Mouse (Mus musculus) embryonic facial prominence, embryonic 10.5 days (tissue): ENCODE results near the gene Phf24. TPM values are rescaled to one million over a fixed set of nuclear protein-coding genes. Genes with fewer than 3 reads are reported as not detected.

Source experiments
- DNase-seq: peaks from one replicate; pipeline ENCODE4 v3.0.0-alpha.2; 2017; ENCODE audit warnings: low spot score
- H3K27ac ChIP-seq: fragments of 300-500 bp; sonication (generic); replicated peaks from 2 replicates; pipeline ENCODE4 v1.5.1; 2016; ENCODE audit warnings: mild to moderate bottlenecking
- H3K27me3 ChIP-seq: fragments of 300-500 bp; sonication (generic); replicated peaks from 2 replicates; pipeline ENCODE4 v1.6.1; 2016; ENCODE audit warnings: low read depth, mild to moderate bottlenecking; ENCODE audit not compliant: poor library complexity, severe bottlenecking
- H3K36me3 ChIP-seq: fragments of 300-500 bp; sonication (generic); replicated peaks from 2 replicates; pipeline ENCODE4 v1.6.1; 2016; ENCODE audit warnings: mild to moderate bottlenecking, moderate library complexity
- H3K4me1 ChIP-seq: fragments of 300-500 bp; sonication (generic); 2 replicates; pipeline ENCODE4 v1.6.1; 2016
- H3K4me3 ChIP-seq: fragments of 300-500 bp; sonication (generic); 2 replicates; pipeline ENCODE4 v1.5.1; 2016; ENCODE audit warnings: mild to moderate bottlenecking, moderate library complexity
- H3K9me3 ChIP-seq: fragments of 300-500 bp; sonication (generic); 2 replicates; pipeline ENCODE4 v1.6.1; 2016; ENCODE audit warnings: mild to moderate bottlenecking
- WGBS: fragments of 180-500 bp; shearing (Covaris S2); methylation state at CpG from one replicate; pipeline ENCODE4 v1.1.7; 2016; 5-methylcytosine and 5-hydroxymethylcytosine counted together
- polyA plus RNA-seq: library from polyadenylated mRNA; unstranded; fragments of >200 nt; fragmentation: Nextera tagmentation; extraction: Ambion mirVana; gene quantifications from 2 replicates; pipeline ENCODE4 v1.2.1, GENCODE M21; 2016

Gene Phf24
- polyA plus RNA-seq, 1 experiment from 2014 or later = 0.44 TPM

- no peak overlapping the region for H3K27ac ChIP-seq
- no peak for DNase-seq
- H3K36me3 ChIP-seq = no peaks in the 10 kb centered on the region
- H3K4me3 ChIP-seq = no peak overlapping the region
- H3K9me3 ChIP-seq = no peaks in the 10 kb centered on the region
- 90% methylated on average over 6 of the region's 6 CpGs for WGBS
- H3K4me1 ChIP-seq = no peaks in the 10 kb centered on the region
- no peaks in the 10 kb centered on the region for H3K27me3 ChIP-seq
Measured at GRCm38 (mm10) chr4:42888806-42889205, 27.7 kb upstream of the Phf24 start.

- no peaks in the 10 kb centered on the region for H3K9me3 ChIP-seq
- no peaks in the 10 kb centered on the region for H3K4me1 ChIP-seq
- no peaks in the 10 kb centered on the region for H3K36me3 ChIP-seq
- no peak overlapping the region for H3K4me3 ChIP-seq
- DNase-seq = peak; percentile 2
- WGBS = 64% methylated on average over 7 of the region's 7 CpGs
- H3K27ac ChIP-seq = no peak overlapping the region
- no peaks in the 10 kb centered on the region for H3K27me3 ChIP-seq
Measured at GRCm38 (mm10) chr4:42891176-42891575, 25.3 kb upstream of the Phf24 start.

- no peak for DNase-seq
- Histone ChIP-seq H3K4me3 (no peak overlapping the region), H3K27me3 (no peaks in the 10 kb centered on the region; the same call in 1 of the 2 replicates), H3K9me3 (no peaks in the 10 kb centered on the region), H3K36me3 (no peaks in the 10 kb centered on the region), H3K4me1 (peaks cover 7% of the 10 kb centered on the region), H3K27ac (no peak overlapping the region)
- 74% methylated on average over 7 of the region's 7 CpGs for WGBS
Measured at GRCm38 (mm10) chr4:42895118-42895517, 21.3 kb upstream of the Phf24 start.

- H3K27ac ChIP-seq = no peak overlapping the region
- DNase-seq = no peak
- H3K36me3 ChIP-seq = no peaks in the 10 kb centered on the region
- peaks cover 7% of the 10 kb centered on the region for H3K4me1 ChIP-seq
- no peaks in the 10 kb centered on the region for H3K9me3 ChIP-seq
- no peak overlapping the region for H3K4me3 ChIP-seq
- no peaks in the 10 kb centered on the region; the same call in 1 of the 2 replicates for H3K27me3 ChIP-seq
- WGBS = 44% methylated on average over 3 of the region's 3 CpGs
Measured at GRCm38 (mm10) chr4:42898914-42899313, 17.5 kb upstream of the Phf24 start.

- DNase-seq = no peak
- no peak overlapping the region for H3K4me3 ChIP-seq
- no peak overlapping the region for H3K27ac ChIP-seq
- H3K4me1 ChIP-seq = peaks cover 7% of the 10 kb centered on the region
- no peaks in the 10 kb centered on the region for H3K36me3 ChIP-seq
- H3K27me3 ChIP-seq = no peaks in the 10 kb centered on the region; the same call in 1 of the 2 replicates
- 77% methylated on average over 5 of the region's 5 CpGs for WGBS
- H3K9me3 ChIP-seq = no peaks in the 10 kb centered on the region
Measured at GRCm38 (mm10) chr4:42900878-42901277, 15.6 kb upstream of the Phf24 start.

- H3K36me3 ChIP-seq = no peaks in the 10 kb centered on the region
- no peak overlapping the region for H3K27ac ChIP-seq
- DNase-seq = peak; percentile 33
- peaks cover 7% of the 10 kb centered on the region for H3K4me1 ChIP-seq
- WGBS = 61% methylated on average over 9 of the region's 9 CpGs
- no peaks in the 10 kb centered on the region; the same call in 1 of the 2 replicates for H3K27me3 ChIP-seq
- no peaks in the 10 kb centered on the region for H3K9me3 ChIP-seq
- no peak overlapping the region for H3K4me3 ChIP-seq
Measured at GRCm38 (mm10) chr4:42902174-42902573, 14.3 kb upstream of the Phf24 start.

- H3K27me3 ChIP-seq = no peaks in the 10 kb centered on the region; the same call in 1 of the 2 replicates
- H3K4me1 ChIP-seq = peaks cover 7% of the 10 kb centered on the region
- H3K4me3 ChIP-seq = no peak overlapping the region
- no peak for DNase-seq
- H3K27ac ChIP-seq = no peak overlapping the region
- 90% methylated on average over 5 of the region's 5 CpGs for WGBS
- H3K9me3 ChIP-seq = no peaks in the 10 kb centered on the region
- H3K36me3 ChIP-seq = no peaks in the 10 kb centered on the region
Measured at GRCm38 (mm10) chr4:42902730-42903129, 13.7 kb upstream of the Phf24 start.

- 89% methylated on average over 1 of the region's 1 CpGs for WGBS
- H3K27me3 ChIP-seq = no peaks in the 10 kb centered on the region
- no peaks in the 10 kb centered on the region for H3K36me3 ChIP-seq
- no peaks in the 10 kb centered on the region for H3K4me1 ChIP-seq
- H3K4me3 ChIP-seq = no peak overlapping the region
- no peak for DNase-seq
- no peak overlapping the region for H3K27ac ChIP-seq
- H3K9me3 ChIP-seq = no peaks in the 10 kb centered on the region
Measured at GRCm38 (mm10) chr4:42903942-42904341, 12.5 kb upstream of the Phf24 start.

GRCm38 (mm10) chr4:42904523-42904922 is 11.9 kb upstream of the Phf24 start:
- Histone ChIP-seq H3K27me3 (no peaks in the 10 kb centered on the region), H3K4me1 (no peaks in the 10 kb centered on the region), H3K4me3 (no peak overlapping the region), H3K36me3 (no peaks in the 10 kb centered on the region), H3K9me3 (no peaks in the 10 kb centered on the region), H3K27ac (no peak overlapping the region)
- WGBS = 88% methylated on average over 3 of the region's 3 CpGs
- no peak for DNase-seq

- no peaks in the 10 kb centered on the region for H3K4me1 ChIP-seq
- H3K9me3 ChIP-seq = no peaks in the 10 kb centered on the region
- no peak overlapping the region for H3K27ac ChIP-seq
- H3K4me3 ChIP-seq = no peak overlapping the region
- no peaks in the 10 kb centered on the region for H3K27me3 ChIP-seq
- WGBS = 74% methylated on average over 6 of the region's 6 CpGs
- H3K36me3 ChIP-seq = no peaks in the 10 kb centered on the region
- DNase-seq = no peak
Measured at GRCm38 (mm10) chr4:42904966-42905365, 11.5 kb upstream of the Phf24 start.

- no peaks in the 10 kb centered on the region for H3K36me3 ChIP-seq
- no peak for DNase-seq
- peaks cover 62% of the 10 kb centered on the region for H3K27me3 ChIP-seq
- H3K9me3 ChIP-seq = no peaks in the 10 kb centered on the region
- H3K4me1 ChIP-seq = peaks cover 9% of the 10 kb centered on the region; the same call in 1 of the 2 replicates
- no peak overlapping the region for H3K4me3 ChIP-seq
- H3K27ac ChIP-seq = no peak overlapping the region
- WGBS = 53% methylated on average over 10 of the region's 10 CpGs
Measured at GRCm38 (mm10) chr4:42913391-42913790, 3.1 kb upstream of the Phf24 start.

- 84% methylated on average over 12 of the region's 12 CpGs for WGBS
- Histone ChIP-seq H3K4me3 (no peak overlapping the region), H3K27ac (no peak overlapping the region), H3K4me1 (peaks cover 9% of the 10 kb centered on the region; the same call in 1 of the 2 replicates), H3K9me3 (no peaks in the 10 kb centered on the region), H3K36me3 (no peaks in the 10 kb centered on the region), H3K27me3 (peaks cover 74% of the 10 kb centered on the region)
- no peak for DNase-seq
Measured at GRCm38 (mm10) chr4:42915311-42915710, 1.1 kb upstream of the Phf24 start.

GRCm38 (mm10) chr4:42915966-42916365 is 494 bp upstream of the Phf24 start:
- H3K4me3 ChIP-seq = no peak overlapping the region
- peaks cover 76% of the 10 kb centered on the region for H3K27me3 ChIP-seq
- H3K4me1 ChIP-seq = peaks cover 9% of the 10 kb centered on the region; the same call in 1 of the 2 replicates
- WGBS = 63% methylated on average over 1 of the region's 1 CpGs
- no peaks in the 10 kb centered on the region for H3K9me3 ChIP-seq
- H3K36me3 ChIP-seq = no peaks in the 10 kb centered on the region
- DNase-seq = no peak
- no peak overlapping the region for H3K27ac ChIP-seq

GRCm38 (mm10) chr4:42917402-42917774 is 928 bp downstream of the Phf24 start:
- Histone ChIP-seq H3K4me1 (peaks cover 9% of the 10 kb centered on the region; the same call in 1 of the 2 replicates), H3K36me3 (no peaks in the 10 kb centered on the region), H3K4me3 (peak overlapping the region; percentile 71), H3K27ac (peak overlapping the region; percentile 76), H3K27me3 (peaks cover 76% of the 10 kb centered on the region), H3K9me3 (no peaks in the 10 kb centered on the region)
- 4% methylated on average over 26 of the region's 26 CpGs for whole genome bisulfite sequencing
- DNase-seq = no peak
